Mouse (Mus musculus): ENCODE measurements around the gene Gnaz.

Gnaz gene

DNA sequence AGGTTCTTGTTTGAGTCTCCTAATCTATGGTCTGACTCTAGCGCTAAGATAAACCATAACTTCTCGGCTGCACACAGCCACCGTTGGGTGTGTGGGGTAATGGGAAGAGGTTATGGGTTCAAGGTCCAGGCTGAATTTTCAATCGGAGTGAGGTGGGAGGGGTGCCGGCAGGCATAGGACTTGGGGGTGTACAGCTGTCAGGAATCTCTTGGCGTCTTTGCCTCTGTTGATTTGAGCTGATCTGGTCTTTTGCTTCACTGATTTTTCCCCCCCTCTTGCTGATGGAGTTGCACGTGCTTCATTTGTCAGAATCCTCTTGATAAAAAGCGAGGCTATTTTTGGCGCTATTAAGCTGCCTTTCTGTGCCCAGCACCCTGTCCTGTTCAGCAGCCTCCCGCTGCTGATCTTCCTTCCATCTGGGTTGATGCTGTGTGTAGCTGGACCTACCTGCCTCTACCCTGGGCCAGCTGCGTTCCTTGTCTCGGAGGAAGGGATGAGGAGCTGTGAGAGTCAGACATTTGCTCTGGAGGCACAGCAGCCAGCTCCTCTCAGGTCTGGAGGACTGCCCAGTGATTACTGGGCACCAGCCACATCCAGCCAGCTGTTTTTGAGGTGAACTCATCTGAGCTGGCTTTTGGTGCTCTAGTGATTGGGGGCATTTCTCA is 96.5 kb downstream of the Gnaz start:
- no peak for DNase-seq

DNA sequence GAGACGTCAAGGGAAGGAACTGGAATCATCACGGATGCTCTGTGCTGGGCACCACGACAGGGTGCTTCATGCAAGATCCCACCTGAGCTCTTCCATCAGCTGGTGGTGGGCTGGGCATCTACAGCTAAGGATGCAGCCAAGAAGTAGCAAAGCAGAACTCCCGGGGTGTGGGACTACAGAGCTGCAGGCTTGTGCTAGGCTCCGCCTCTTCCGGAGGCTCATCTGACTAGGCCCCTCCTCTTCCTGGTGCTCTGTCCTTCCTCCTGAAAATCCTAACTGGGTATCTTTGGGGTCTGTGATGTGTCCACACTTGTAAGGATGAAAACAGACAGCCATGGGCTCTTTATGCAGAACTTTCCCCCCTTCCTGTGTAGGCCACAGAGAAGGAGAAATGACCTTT is 98.7 kb downstream of the Gnaz start:
- DNase-seq, result no peak

Measured in kidney, postnatal 10 days (tissue).